Mouse (Mus musculus) limb, embryonic 14.5 days (tissue): Measurements from ENCODE around the gene Cdh6. TPM values are rescaled to one million over a fixed set of nuclear protein-coding genes. Genes with fewer than 3 reads are reported as not detected.

Source experiments
- ATAC-seq: fragments of 200-750 bp; cut with Nextera tagmentation; 2 replicates; pipeline ENCODE4 v1.8.0; 2017; ENCODE audit warnings: low read depth, moderate number of reproducible peaks, moderate TSS enrichment; ENCODE audit not compliant: low FRiP score
- DNase-seq: peaks from one replicate; pipeline ENCODE4 v3.0.0-alpha.2; 2015; ENCODE audit warnings: low spot score
- H3K27ac ChIP-seq: fragments of 300-500 bp; sonication (generic); replicated peaks from 2 replicates; pipeline ENCODE4 v1.5.1; 2014; ENCODE audit warnings: low read depth, mild to moderate bottlenecking, low read length, moderate library complexity, mixed read lengths
- H3K27me3 ChIP-seq: fragments of 300-500 bp; sonication (generic); 2 replicates; pipeline ENCODE4 v1.6.1; 2014; ENCODE audit warnings: low read length, mixed read lengths; ENCODE audit not compliant: control insufficient read depth, insufficient read depth
- H3K36me3 ChIP-seq: fragments of 300-500 bp; sonication (generic); 2 replicates; pipeline ENCODE4 v1.6.1; 2014; ENCODE audit warnings: mild to moderate bottlenecking, low read length, moderate library complexity, mixed read lengths; ENCODE audit not compliant: control insufficient read depth, insufficient read depth
- H3K4me1 ChIP-seq: fragments of 300-500 bp; sonication (generic); 2 replicates; pipeline ENCODE4 v1.6.1; 2014; ENCODE audit warnings: antibody characterized with exemption, low read length, mixed read lengths; ENCODE audit not compliant: control insufficient read depth, insufficient read depth
- H3K4me2 ChIP-seq: fragments of 300-500 bp; sonication (generic); replicated peaks from 2 replicates; pipeline ENCODE4 v1.6.1; 2014; ENCODE audit warnings: low read depth, mild to moderate bottlenecking, low read length, moderate library complexity; ENCODE audit not compliant: severe bottlenecking
- H3K4me3 ChIP-seq: fragments of 300-500 bp; sonication (generic); replicated peaks from 2 replicates; pipeline ENCODE4 v1.5.1; 2014; ENCODE audit warnings: low read length
- H3K9ac ChIP-seq: fragments of 300-500 bp; sonication (generic); 2 replicates; pipeline ENCODE4 v1.6.1; 2014; ENCODE audit warnings: mild to moderate bottlenecking, low read depth, low read length, moderate library complexity; ENCODE audit not compliant: severe bottlenecking
- H3K9me3 ChIP-seq: fragments of 300-500 bp; sonication (generic); 2 replicates; pipeline ENCODE4 v1.6.1; 2016; ENCODE audit warnings: low read length; ENCODE audit not compliant: control insufficient read depth
- POLR2A ChIP-seq: fragments of 200-500 bp; IDR thresholded peaks from 2 replicates; pipeline ENCODE4 v1.8.0; 2012; ENCODE audit warnings: inconsistent platforms, mild to moderate bottlenecking, moderate library complexity, borderline replicate concordance; ENCODE audit not compliant: insufficient read depth, insufficient read length; ENCODE audit errors: extremely low read depth
- WGBS: fragments of 180-500 bp; shearing (Covaris S2); extraction: QIAGEN DNeasy Blood & Tissue Kit; methylation state at CpG from one replicate; pipeline ENCODE4 v1.1.7; 2014; 5-methylcytosine and 5-hydroxymethylcytosine counted together
- polyA plus RNA-seq, 2 experiments: library from polyadenylated mRNA; depleted of rRNA in 1 of 2; stranded (reverse) in 1 of 2; unstranded in 1 of 2; fragments of >200 nt; fragmentation: Nextera tagmentation in 1 of 2; extraction: Ambion mirVana in 1 of 2; gene quantifications; 2 replicates each; pipeline versions ENCODE4 v1.2.1 to v1.2.3; 2012 to 2014

Cdh6 gene
- polyA plus RNA-seq, 2 experiments: 6.3 to 11.9 TPM

DNA sequence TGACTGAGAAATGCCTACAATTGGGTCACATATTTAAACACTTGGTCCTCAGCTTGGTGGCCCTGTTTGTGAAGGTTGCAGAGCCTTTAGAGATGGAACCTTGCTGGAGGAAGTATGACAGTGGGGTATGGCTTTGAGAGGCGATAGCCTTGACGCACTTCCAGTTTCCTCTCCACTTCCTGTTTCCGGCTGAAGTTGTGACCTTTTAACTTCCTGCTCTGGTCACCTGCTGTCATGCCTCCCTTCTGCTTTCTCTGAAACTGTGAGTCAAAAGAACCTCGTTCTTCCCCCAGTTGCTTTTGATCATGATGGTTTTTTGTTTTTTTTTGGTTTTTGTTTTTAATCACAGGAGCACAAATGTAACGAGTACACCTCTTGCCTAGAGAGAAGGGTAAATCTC, 146.0 kb downstream of the Cdh6 start:
- DNase-seq (no peak), ATAC-seq (no peak)
- no peak overlapping the region for H3K9ac ChIP-seq
- no peaks in the 10 kb centered on the region for H3K27me3 ChIP-seq
- H3K27ac ChIP-seq: no peak overlapping the region
- H3K4me1 ChIP-seq: no peaks in the 10 kb centered on the region
- no peaks in the 10 kb centered on the region for H3K36me3 ChIP-seq
- H3K4me2 ChIP-seq: no peak overlapping the region
- TF ChIP-seq POLR2A: no peak
- H3K4me3 ChIP-seq: no peak overlapping the region
- no peaks in the 10 kb centered on the region for H3K9me3 ChIP-seq
- 52% methylated on average over 5 of the region's 5 CpGs for WGBS

GRCm38 (mm10) chr15:13016756-13017357, 156.6 kb downstream of the Cdh6 start:
- no peak for ATAC-seq

GRCm38 (mm10) chr15:13008803-13009202, 164.7 kb downstream of the Cdh6 start:
- no peaks in the 10 kb centered on the region for H3K4me1 ChIP-seq
- H3K4me3 ChIP-seq: no peak overlapping the region
- DNase-seq (no peak), ATAC-seq (no peak)
- H3K27me3 ChIP-seq: no peaks in the 10 kb centered on the region
- no peak overlapping the region for H3K27ac ChIP-seq
- H3K9ac ChIP-seq: no peak overlapping the region
- 59% methylated on average over 4 of the region's 4 CpGs for WGBS
- no peaks in the 10 kb centered on the region for H3K36me3 ChIP-seq
- TF ChIP-seq POLR2A: no peak
- H3K9me3 ChIP-seq: no peaks in the 10 kb centered on the region
- H3K4me2 ChIP-seq: no peak overlapping the region

More at GRCm38 (mm10) chr15:13016756-13017357, 156.6 kb downstream of the Cdh6 start:
- no peak overlapping the region for H3K27ac ChIP-seq
- WGBS: 64% methylated on average over 2 of the region's 2 CpGs
- H3K9me3 ChIP-seq: no peaks in the 10 kb centered on the region
- H3K4me3 ChIP-seq: no peak overlapping the region
- no peaks in the 10 kb centered on the region for H3K36me3 ChIP-seq
- H3K4me2 ChIP-seq: no peak overlapping the region
- H3K27me3 ChIP-seq: no peaks in the 10 kb centered on the region
- DNase-seq: no peak
- H3K9ac ChIP-seq: no peak overlapping the region
- no peak for TF ChIP-seq POLR2A
- no peaks in the 10 kb centered on the region for H3K4me1 ChIP-seq

DNA sequence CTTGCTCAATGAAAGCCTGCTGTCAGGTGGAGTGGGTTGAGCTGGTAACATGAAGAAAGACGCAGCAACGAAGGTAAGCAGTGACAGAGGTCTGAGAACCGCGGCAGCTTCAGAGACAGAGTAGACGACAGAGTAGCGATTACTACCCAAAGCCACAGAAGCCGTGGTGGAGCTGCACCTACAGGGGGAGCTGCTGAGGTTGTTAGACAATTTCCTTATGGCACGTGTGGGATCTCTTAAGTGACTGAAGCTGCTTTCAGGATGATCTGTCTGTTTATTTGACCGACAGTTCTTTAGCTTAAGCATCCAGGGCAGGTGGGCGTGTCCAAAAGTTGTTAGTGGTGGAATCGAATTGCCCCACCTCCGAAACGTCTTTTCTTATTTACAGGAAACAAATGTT, 167.5 kb downstream of the Cdh6 start:
- H3K4me1 ChIP-seq: no peaks in the 10 kb centered on the region
- no peak for TF ChIP-seq POLR2A
- H3K27ac ChIP-seq: no peak overlapping the region
- no peak overlapping the region for H3K9ac ChIP-seq
- H3K9me3 ChIP-seq: no peaks in the 10 kb centered on the region
- H3K4me3 ChIP-seq: no peak overlapping the region
- no peaks in the 10 kb centered on the region for H3K27me3 ChIP-seq
- WGBS: 82% methylated on average over 13 of the region's 13 CpGs
- no peaks in the 10 kb centered on the region for H3K36me3 ChIP-seq
- no peak overlapping the region for H3K4me2 ChIP-seq
- DNase-seq: no peak
- ATAC-seq: no peak

DNA sequence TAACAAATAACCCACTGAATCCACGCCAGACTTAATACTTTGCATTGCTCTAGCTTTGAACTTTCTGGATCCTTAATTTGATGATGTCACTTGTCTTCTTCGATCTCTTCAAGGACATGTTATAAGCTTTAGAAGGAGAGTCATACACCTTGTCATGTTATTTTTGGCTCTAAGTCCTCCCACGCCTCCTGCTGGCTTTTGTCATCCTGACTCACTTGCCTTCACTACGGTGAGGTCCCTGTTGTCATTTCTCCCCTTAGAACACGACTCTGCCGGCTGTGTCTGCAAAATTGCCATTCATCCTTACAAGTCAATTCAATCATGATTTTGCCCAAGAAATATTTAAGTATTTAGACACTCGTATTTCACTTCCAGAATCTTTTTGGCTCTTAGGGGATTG, 171.9 kb downstream of the Cdh6 start:
- no peak overlapping the region for H3K4me3 ChIP-seq
- no peak overlapping the region for H3K27ac ChIP-seq
- no peak for DNase-seq
- no peaks in the 10 kb centered on the region for H3K36me3 ChIP-seq
- 77% methylated on average over 7 of the region's 7 CpGs for WGBS
- H3K4me1 ChIP-seq: no peaks in the 10 kb centered on the region
- H3K4me2 ChIP-seq: no peak overlapping the region
- no peaks in the 10 kb centered on the region for H3K9me3 ChIP-seq
- H3K9ac ChIP-seq: no peak overlapping the region
- H3K27me3 ChIP-seq: no peaks in the 10 kb centered on the region
- no peak for ATAC-seq
- no peak for TF ChIP-seq POLR2A
